Mouse (Mus musculus) kidney, adult 2 months (tissue): ENCODE data around the gene Mmgt2. TPM values are rescaled to one million over a fixed set of nuclear protein-coding genes. Genes with fewer than 3 reads are reported as not detected.
A peak's percentile ranks its signal among the peaks of the same experiment; 100 is the strongest.

Experiments used
- DNase-seq: peaks from one replicate; pipeline ENCODE4 v3.0.0; 2021
- H3K27ac ChIP-seq: fragments of 200-500 bp; 2 replicates; pipeline ENCODE4 v1.5.1; 2012; ENCODE audit warnings: low read depth, low read length, control low read depth, inconsistent platforms; ENCODE audit not compliant: insufficient read depth
- H3K27me3 ChIP-seq: fragments of 200-500 bp; replicated peaks from 2 replicates; pipeline ENCODE4 v1.6.1; 2012; ENCODE audit warnings: mild to moderate bottlenecking, moderate library complexity, low read length, inconsistent platforms; ENCODE audit not compliant: control insufficient read depth, insufficient read depth
- H3K36me3 ChIP-seq: fragments of 200-500 bp; 2 replicates; pipeline ENCODE4 v1.6.1; 2012; ENCODE audit warnings: mild to moderate bottlenecking, moderate library complexity, low read length, inconsistent platforms; ENCODE audit not compliant: control insufficient read depth, insufficient read depth
- H3K4me1 ChIP-seq: fragments of 200-500 bp; 2 replicates; pipeline ENCODE4 v1.6.1; 2011; ENCODE audit warnings: low read length; ENCODE audit not compliant: control insufficient read depth, insufficient read depth
- H3K4me3 ChIP-seq: fragments of 200-500 bp; 2 replicates; pipeline ENCODE4 v1.5.1; 2011; ENCODE audit warnings: mild to moderate bottlenecking, low read depth, low read length, control low read depth; ENCODE audit not compliant: insufficient read depth
- CTCF ChIP-seq: fragments of 200-500 bp; conservative IDR thresholded peaks from 2 replicates; pipeline ENCODE4 v1.5.1; 2011; ENCODE audit warnings: low read depth, mild to moderate bottlenecking, control low read depth, low read length, moderate library complexity, mixed read lengths; ENCODE audit not compliant: insufficient read depth, insufficient read length
- POLR2A ChIP-seq: fragments of 200-500 bp; IDR thresholded peaks from one replicate; pipeline ENCODE4 v1.6.1; 2011; ENCODE audit warnings: low read depth, low read length, control low read depth
- WGBS: fragments of 180-500 bp; shearing (Covaris S2); methylation state at CpG from one replicate; pipeline ENCODE4 v1.1.7; 2018; 5-methylcytosine and 5-hydroxymethylcytosine counted together
- polyA plus RNA-seq: library from polyadenylated mRNA; depleted of rRNA; stranded (reverse); fragments of >200 nt; gene quantifications from 2 replicates; pipeline ENCODE4 v1.2.3, GENCODE M21; 2012

Gene Mmgt2
- polyA plus RNA-seq, 1 experiment, result 24.0 TPM

- no peaks in the 10 kb centered on the region for H3K36me3 ChIP-seq
- no peaks in the 10 kb centered on the region for H3K27me3 ChIP-seq
- 62% methylated on average over 12 of the region's 12 CpGs for WGBS
- no peak overlapping the region for H3K27ac ChIP-seq
- H3K4me1 ChIP-seq, result no peaks in the 10 kb centered on the region
- no peak for TF ChIP-seq CTCF
- no peak for TF ChIP-seq POLR2A
- no peak overlapping the region for H3K4me3 ChIP-seq
- no peak for DNase-seq
Measured at GRCm38 (mm10) chr11:62669471-62669870, 21.0 kb downstream of the Mmgt2 start.

GRCm38 (mm10) chr11:62670006-62670405 lies 21.5 kb downstream of the Mmgt2 start:
- H3K27ac ChIP-seq, result no peak overlapping the region
- no peaks in the 10 kb centered on the region for H3K27me3 ChIP-seq
- no peak overlapping the region for H3K4me3 ChIP-seq
- no peak for DNase-seq
- no peaks in the 10 kb centered on the region for H3K36me3 ChIP-seq
- whole genome bisulfite sequencing, result 75% methylated on average over 6 of the region's 6 CpGs
- TF ChIP-seq POLR2A, result no peak
- TF ChIP-seq CTCF, result no peak
- no peaks in the 10 kb centered on the region for H3K4me1 ChIP-seq

GRCm38 (mm10) chr11:62675480-62676289 lies 27.2 kb downstream of the Mmgt2 start:
- Histone ChIP-seq H3K4me3 (peak overlapping the region; percentile 21; the same call in 1 of the 2 replicates), H3K4me1 (no peaks in the 10 kb centered on the region), H3K27me3 (no peaks in the 10 kb centered on the region), H3K36me3 (no peaks in the 10 kb centered on the region), H3K27ac (no peak overlapping the region)
- peak; percentile 85 for DNase-seq
- WGBS, result 18% methylated on average over 17 of the region's 17 CpGs
- TF ChIP-seq CTCF (peak; percentile 88), POLR2A (no peak)

GRCm38 (mm10) chr11:62676290-62676596 lies 27.8 kb downstream of the Mmgt2 start:
- TF ChIP-seq POLR2A (no peak), CTCF (no peak)
- Histone ChIP-seq H3K27ac (no peak overlapping the region), H3K36me3 (no peaks in the 10 kb centered on the region), H3K4me3 (no peak overlapping the region), H3K27me3 (no peaks in the 10 kb centered on the region), H3K4me1 (no peaks in the 10 kb centered on the region)
- DNase-seq, result no peak
- WGBS, result 91% methylated on average over 4 of the region's 4 CpGs

GRCm38 (mm10) chr11:62678778-62679354 lies 30.4 kb downstream of the Mmgt2 start:
- WGBS, result 71% methylated on average over 7 of the region's 7 CpGs
- DNase-seq, result no peak
- TF ChIP-seq CTCF (no peak), POLR2A (no peak)

GRCm38 (mm10) chr11:62679954-62680353 lies 31.5 kb downstream of the Mmgt2 start:
- no peak for TF ChIP-seq POLR2A
- TF ChIP-seq CTCF, result no peak
- H3K27ac ChIP-seq, result no peak overlapping the region

More at GRCm38 (mm10) chr11:62678778-62679354, 30.4 kb downstream of the Mmgt2 start:
- no peak overlapping the region for H3K4me3 ChIP-seq
- no peaks in the 10 kb centered on the region for H3K36me3 ChIP-seq
- no peaks in the 10 kb centered on the region for H3K4me1 ChIP-seq
- H3K27ac ChIP-seq, result no peak overlapping the region
- no peaks in the 10 kb centered on the region for H3K27me3 ChIP-seq

GRCm38 (mm10) chr11:62691592-62691991 lies 43.1 kb downstream of the Mmgt2 start:
- 81% methylated on average over 3 of the region's 3 CpGs for WGBS

More at GRCm38 (mm10) chr11:62679954-62680353, 31.5 kb downstream of the Mmgt2 start:
- H3K4me1 ChIP-seq, result no peaks in the 10 kb centered on the region
- H3K4me3 ChIP-seq, result no peak overlapping the region
- DNase-seq, result no peak
- H3K36me3 ChIP-seq, result no peaks in the 10 kb centered on the region
- 86% methylated on average over 4 of the region's 4 CpGs for WGBS
- no peaks in the 10 kb centered on the region for H3K27me3 ChIP-seq

More at GRCm38 (mm10) chr11:62691592-62691991, 43.1 kb downstream of the Mmgt2 start:
- Histone ChIP-seq H3K4me1 (no peaks in the 10 kb centered on the region), H3K4me3 (no peak overlapping the region), H3K36me3 (no peaks in the 10 kb centered on the region), H3K27ac (no peak overlapping the region), H3K27me3 (no peaks in the 10 kb centered on the region)
- DNase-seq, result no peak
- TF ChIP-seq POLR2A (no peak), CTCF (no peak)
